Mouse (Mus musculus) forebrain, embryonic 10.5 days (tissue): ENCODE data around the gene Aqp1. TPM values are rescaled to one million over a fixed set of nuclear protein-coding genes. Genes with fewer than 3 reads are reported as not detected.

Experiments used
- DNase-seq: peaks from one replicate; pipeline ENCODE4 v3.0.0-alpha.2; 2017; ENCODE audit warnings: low spot score; ENCODE audit errors: extremely low spot score
- H3K27ac ChIP-seq: fragments of 300-500 bp; sonication (generic); 2 replicates; pipeline ENCODE4 v1.5.1; 2016; ENCODE audit warnings: mild to moderate bottlenecking
- H3K27me3 ChIP-seq: fragments of 300-500 bp; sonication (generic); 2 replicates; pipeline ENCODE4 v1.6.1; 2016; ENCODE audit warnings: mild to moderate bottlenecking; ENCODE audit not compliant: poor library complexity, severe bottlenecking
- H3K36me3 ChIP-seq: fragments of 300-500 bp; sonication (generic); replicated peaks from 2 replicates; pipeline ENCODE4 v1.6.1; 2016; ENCODE audit warnings: mild to moderate bottlenecking, moderate library complexity
- H3K4me1 ChIP-seq: fragments of 300-500 bp; sonication (generic); 2 replicates; pipeline ENCODE4 v1.6.1; 2016
- H3K4me3 ChIP-seq: fragments of 300-500 bp; sonication (generic); 2 replicates; pipeline ENCODE4 v1.5.1; 2016; ENCODE audit warnings: mild to moderate bottlenecking, moderate library complexity
- H3K9me3 ChIP-seq: fragments of 300-500 bp; sonication (generic); 2 replicates; pipeline ENCODE4 v1.6.1; 2016; ENCODE audit warnings: mild to moderate bottlenecking, moderate library complexity
- WGBS: fragments of 180-500 bp; shearing (Covaris S2); methylation state at CpG from one replicate; pipeline ENCODE4 v1.1.7; 2016; 5-methylcytosine and 5-hydroxymethylcytosine counted together
- polyA plus RNA-seq: library from polyadenylated mRNA; unstranded; fragments of >200 nt; fragmentation: Nextera tagmentation; extraction: Ambion mirVana; gene quantifications from 2 replicates; pipeline ENCODE4 v1.2.1, GENCODE M21; 2016

The Aqp1 gene
- polyA plus RNA-seq, 1 experiment from 2014 or later: 0.93 TPM

DNA sequence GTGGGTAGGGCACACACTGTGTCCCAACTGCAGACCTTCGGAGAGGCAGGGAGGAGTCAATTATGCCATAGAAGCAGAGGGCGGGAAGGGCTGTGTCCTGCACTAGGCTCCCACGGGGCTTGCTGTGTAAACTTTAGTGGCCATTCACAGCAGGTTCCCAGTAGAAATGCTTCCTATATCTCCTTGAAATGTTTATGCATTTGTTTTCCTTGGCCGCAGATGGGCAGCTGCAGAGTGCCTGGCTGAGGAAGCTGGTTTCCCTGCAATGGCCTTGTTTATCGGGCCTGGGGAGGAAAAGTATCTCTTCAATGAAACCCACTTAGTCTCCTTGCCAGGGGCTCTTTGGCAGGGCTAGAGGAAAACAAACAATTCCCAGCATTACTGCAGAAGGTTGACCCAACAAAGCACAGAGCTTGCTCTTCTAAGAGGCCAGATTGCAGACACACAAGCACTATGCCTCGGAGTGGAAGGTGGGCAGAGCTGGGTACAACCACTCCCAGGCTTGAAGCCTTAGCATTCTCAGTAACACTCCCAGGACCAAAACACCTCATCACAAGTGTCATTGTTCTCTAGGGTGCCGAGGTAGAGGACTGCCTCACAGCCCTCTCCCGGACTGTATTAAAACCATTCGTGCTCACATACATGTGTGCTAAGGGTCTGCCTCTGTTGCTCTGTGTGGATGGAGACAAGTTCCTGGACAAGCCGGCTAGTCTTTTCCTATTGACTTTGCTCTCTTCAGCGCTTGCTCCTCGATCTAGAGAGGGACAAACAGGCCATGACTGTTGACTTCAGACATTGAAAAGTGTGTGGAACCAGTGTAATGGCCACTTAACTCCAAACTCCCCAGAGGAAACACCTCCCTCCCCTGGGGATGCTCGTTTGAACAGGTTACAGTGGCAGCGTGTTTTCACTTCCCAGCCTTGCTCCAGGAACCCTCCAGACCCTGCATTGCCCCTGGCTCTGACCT lies 16.4 kb upstream of the Aqp1 start:
- no peak for DNase-seq
- H3K36me3 ChIP-seq: peaks cover 18% of the 10 kb centered on the region

DNA sequence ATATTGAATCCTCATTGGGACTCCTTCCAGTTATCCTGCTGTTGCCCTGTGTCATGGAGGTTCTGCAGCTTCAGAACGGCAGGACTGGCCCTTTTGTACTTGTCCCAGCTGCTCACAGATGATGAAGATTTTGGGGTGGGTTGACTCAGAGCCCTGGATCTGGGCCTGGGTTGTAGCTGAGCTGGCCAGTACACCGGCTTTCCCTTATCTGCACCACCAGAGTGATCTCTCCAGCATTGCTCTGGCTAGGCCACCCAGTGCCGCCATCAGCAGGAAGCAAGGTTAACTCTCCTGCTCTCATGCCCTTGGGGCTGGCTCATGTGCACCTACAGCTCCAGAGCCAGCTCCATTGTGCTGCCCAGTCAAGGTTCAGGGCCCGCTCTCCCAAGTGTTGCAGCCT lies 15.3 kb upstream of the Aqp1 start:
- Histone ChIP-seq H3K27me3 (no peaks in the 10 kb centered on the region), H3K4me1 (peaks cover 5% of the 10 kb centered on the region; the same call in 1 of the 2 replicates), H3K27ac (peak overlapping the region; percentile 44; the same call in 1 of the 2 replicates), H3K9me3 (no peaks in the 10 kb centered on the region), H3K36me3 (peaks cover 18% of the 10 kb centered on the region), H3K4me3 (no peak overlapping the region)
- DNase-seq: no peak
- 92% methylated on average over 4 of the region's 4 CpGs for WGBS

More for the DNA sequence above, 16.4 kb upstream of the Aqp1 start:
- Histone ChIP-seq H3K27ac (no peak overlapping the region), H3K4me3 (no peak overlapping the region), H3K27me3 (no peaks in the 10 kb centered on the region), H3K4me1 (peaks cover 1% of the 10 kb centered on the region; the same call in 1 of the 2 replicates), H3K9me3 (no peaks in the 10 kb centered on the region)
- 82% methylated on average over 14 of the region's 14 CpGs for WGBS

DNA sequence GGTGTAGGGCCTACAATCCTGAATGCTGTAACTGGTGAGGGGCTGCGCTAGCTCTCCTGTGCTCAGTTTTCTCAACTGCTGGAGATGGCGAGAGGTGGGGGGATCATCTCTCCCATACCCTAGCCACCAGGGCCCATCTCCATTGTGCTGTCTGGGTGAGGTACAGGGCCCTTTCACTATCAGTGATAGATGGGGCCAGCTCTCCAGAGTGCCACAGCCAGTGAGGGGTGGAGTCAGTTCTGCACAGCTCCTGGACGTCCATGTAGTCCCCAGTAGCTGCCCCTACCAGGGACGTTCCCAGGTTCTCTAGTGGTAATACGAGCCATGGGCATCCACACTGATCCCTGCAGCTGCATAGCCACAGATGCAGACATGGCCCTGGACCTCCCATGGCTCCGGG lies 14.7 kb upstream of the Aqp1 start:
- peaks cover 5% of the 10 kb centered on the region; the same call in 1 of the 2 replicates for H3K4me1 ChIP-seq

DNA sequence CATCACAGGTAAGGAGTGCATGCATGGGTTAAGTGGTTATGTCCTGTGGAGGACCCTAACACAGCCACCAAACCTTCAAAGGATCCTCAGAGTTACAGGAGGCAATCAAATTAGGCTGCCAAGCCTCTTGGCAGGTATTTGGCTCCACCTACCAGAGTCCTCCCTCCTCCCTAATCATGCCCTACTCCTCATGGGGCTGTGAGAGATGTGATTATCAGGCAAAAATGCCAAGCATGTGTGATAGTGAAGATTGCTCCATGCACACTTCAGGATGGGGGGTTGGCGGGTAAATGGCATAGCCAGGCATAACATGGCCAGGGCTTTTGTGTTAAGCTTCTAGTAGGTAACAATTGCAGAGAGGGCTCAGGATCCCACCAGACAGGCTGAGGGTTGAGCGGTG lies 13.3 kb upstream of the Aqp1 start:
- no peak for DNase-seq
- Histone ChIP-seq H3K4me3 (no peak overlapping the region), H3K27ac (no peak overlapping the region), H3K9me3 (no peaks in the 10 kb centered on the region), H3K36me3 (peaks cover 15% of the 10 kb centered on the region), H3K4me1 (peaks cover 5% of the 10 kb centered on the region; the same call in 1 of the 2 replicates), H3K27me3 (no peaks in the 10 kb centered on the region)
- 96% methylated on average over 2 of the region's 2 CpGs for WGBS

More for the DNA sequence above, 14.7 kb upstream of the Aqp1 start:
- H3K27me3 ChIP-seq: no peaks in the 10 kb centered on the region
- no peaks in the 10 kb centered on the region for H3K9me3 ChIP-seq
- 79% methylated on average over 6 of the region's 6 CpGs for WGBS
- no peak for DNase-seq
- no peak overlapping the region for H3K4me3 ChIP-seq
- H3K27ac ChIP-seq: no peak overlapping the region
- peaks cover 18% of the 10 kb centered on the region for H3K36me3 ChIP-seq

DNA sequence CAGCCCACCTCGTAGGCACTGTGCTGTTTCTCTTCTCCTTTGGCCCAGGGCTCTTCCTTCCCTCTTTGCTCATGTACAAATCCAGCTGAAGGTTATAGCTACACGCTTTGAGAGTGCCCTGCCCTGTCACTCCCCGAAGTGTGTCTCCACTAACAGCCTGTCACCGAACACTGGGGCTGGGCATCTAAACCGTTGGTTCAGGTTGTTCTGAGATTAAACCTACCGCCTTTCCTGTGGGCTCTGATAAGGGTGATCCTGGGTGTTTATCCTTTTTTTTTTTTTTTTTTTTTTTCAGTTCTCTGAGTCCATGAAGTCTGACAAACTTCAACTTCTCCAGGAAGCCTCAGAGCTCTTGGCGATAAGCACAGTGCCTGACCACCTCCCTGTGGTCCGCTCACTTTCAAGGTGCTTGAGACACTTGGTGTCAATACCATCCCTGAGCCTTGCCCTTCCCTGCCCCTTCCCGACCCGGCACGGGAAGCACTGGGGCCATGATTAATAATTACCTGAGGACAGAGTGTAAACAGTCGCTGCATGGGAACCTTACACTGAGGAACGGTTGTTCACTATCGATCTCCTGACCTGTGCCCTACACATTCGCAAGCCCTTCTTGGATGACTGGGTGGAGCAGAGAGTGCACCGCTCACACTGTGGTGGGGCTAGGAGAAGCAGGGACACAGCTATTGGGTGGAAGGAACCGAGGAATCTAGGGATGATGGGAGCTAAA lies 12.2 kb upstream of the Aqp1 start:
- Histone ChIP-seq H3K4me3 (no peak overlapping the region), H3K27me3 (no peaks in the 10 kb centered on the region), H3K4me1 (peaks cover 5% of the 10 kb centered on the region; the same call in 1 of the 2 replicates), H3K9me3 (no peaks in the 10 kb centered on the region), H3K27ac (no peak overlapping the region), H3K36me3 (peaks cover 4% of the 10 kb centered on the region)
- WGBS: 93% methylated on average over 17 of the region's 17 CpGs
- no peak for DNase-seq

DNA sequence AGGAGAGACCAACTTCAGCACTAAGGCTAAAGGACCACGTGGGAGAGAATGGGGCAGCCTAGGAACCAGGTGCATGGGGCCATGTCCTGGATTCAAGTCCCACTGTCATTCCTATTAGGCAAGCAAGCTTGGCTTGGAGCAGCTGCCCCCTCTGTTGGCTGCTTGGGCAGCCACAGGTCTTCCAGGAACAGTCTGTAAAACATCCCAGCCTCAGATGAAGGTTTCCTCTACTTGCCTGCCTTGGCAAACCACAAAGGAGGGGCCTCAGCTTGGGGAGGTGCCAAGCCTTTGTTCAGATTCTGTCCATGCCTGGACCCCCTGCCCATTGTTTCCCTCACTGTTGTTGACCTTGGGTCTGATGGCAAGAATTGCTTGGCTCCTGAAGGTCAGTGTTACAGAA lies 11.4 kb upstream of the Aqp1 start:
- peaks cover 5% of the 10 kb centered on the region; the same call in 1 of the 2 replicates for H3K4me1 ChIP-seq
- H3K27ac ChIP-seq: no peak overlapping the region
- no peaks in the 10 kb centered on the region for H3K27me3 ChIP-seq
- H3K4me3 ChIP-seq: no peak overlapping the region
- H3K36me3 ChIP-seq: no peaks in the 10 kb centered on the region; the same call in 1 of the 2 replicates
- WGBS: 63% methylated on average over 1 of the region's 1 CpGs
- DNase-seq: no peak
- H3K9me3 ChIP-seq: no peaks in the 10 kb centered on the region

DNA sequence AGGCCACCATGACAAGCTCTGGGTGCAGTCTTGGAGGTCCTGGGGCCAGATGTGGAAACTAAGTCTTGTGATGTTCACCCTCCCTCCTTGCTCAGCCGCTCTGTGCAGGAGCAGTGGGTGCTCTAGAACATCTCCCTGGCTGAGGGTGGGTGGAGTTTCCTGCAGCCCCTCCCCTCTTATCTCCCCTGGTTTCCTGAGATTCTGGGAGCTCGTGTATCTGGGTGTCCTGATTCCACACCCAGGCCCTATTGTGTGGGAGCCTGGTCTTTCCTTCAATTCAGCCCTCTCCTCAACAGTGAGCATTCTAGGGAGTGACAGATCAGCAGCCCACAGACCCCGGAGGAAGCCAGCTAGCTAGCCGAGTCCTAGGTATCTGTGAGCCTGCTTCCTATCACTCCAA lies 9.9 kb upstream of the Aqp1 start:
- Histone ChIP-seq H3K27me3 (no peaks in the 10 kb centered on the region), H3K9me3 (no peaks in the 10 kb centered on the region), H3K4me1 (peaks cover 5% of the 10 kb centered on the region), H3K36me3 (no peaks in the 10 kb centered on the region), H3K4me3 (no peak overlapping the region), H3K27ac (no peak overlapping the region)
- DNase-seq: no peak
- 89% methylated on average over 4 of the region's 4 CpGs for WGBS

- 91% methylated on average over 13 of the region's 13 CpGs for WGBS
- Histone ChIP-seq H3K27me3 (no peaks in the 10 kb centered on the region), H3K4me1 (peaks cover 15% of the 10 kb centered on the region), H3K36me3 (no peaks in the 10 kb centered on the region), H3K9me3 (no peaks in the 10 kb centered on the region), H3K27ac (no peak overlapping the region), H3K4me3 (no peak overlapping the region)
- DNase-seq: no peak
These were observed 8.9 kb upstream of the Aqp1 start for GRCm38 (mm10) chr6:55327326-55327725.

DNA sequence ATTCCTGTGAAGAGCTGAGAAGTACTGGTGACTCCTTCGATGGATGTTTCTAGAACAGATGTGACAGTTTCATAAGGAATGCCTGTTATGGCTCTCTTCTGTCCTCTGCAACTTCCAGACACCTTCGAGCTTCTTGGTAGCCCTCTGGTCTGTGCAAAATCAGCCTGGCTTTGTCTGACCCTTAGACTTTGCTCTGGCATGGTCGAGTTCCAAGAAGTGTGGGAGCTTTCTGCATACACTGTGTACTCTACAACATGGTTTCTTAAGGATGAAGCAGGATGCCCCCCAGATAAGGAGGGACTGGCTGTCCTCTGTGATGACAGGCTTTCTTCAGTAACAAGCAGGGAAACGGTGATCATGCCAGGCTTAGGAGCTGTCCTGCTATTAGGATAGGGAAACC lies 8.1 kb upstream of the Aqp1 start:
- Histone ChIP-seq H3K4me1 (peaks cover 19% of the 10 kb centered on the region), H3K9me3 (no peaks in the 10 kb centered on the region), H3K4me3 (no peak overlapping the region), H3K27me3 (no peaks in the 10 kb centered on the region), H3K27ac (no peak overlapping the region), H3K36me3 (no peaks in the 10 kb centered on the region)
- WGBS: 78% methylated on average over 4 of the region's 4 CpGs
- DNase-seq: no peak

- DNase-seq: no peak
- 0 out of 2 replicates have a peak overlapping the region, but pooled peaks have one; percentile 30 for H3K27ac ChIP-seq
- no peaks in the 10 kb centered on the region for H3K36me3 ChIP-seq
- H3K27me3 ChIP-seq: no peaks in the 10 kb centered on the region
- WGBS: 74% methylated on average over 6 of the region's 6 CpGs
- H3K4me3 ChIP-seq: no peak overlapping the region
- no peaks in the 10 kb centered on the region for H3K9me3 ChIP-seq
- peaks cover 22% of the 10 kb centered on the region for H3K4me1 ChIP-seq
These were observed 4.9 kb upstream of the Aqp1 start for GRCm38 (mm10) chr6:55331315-55331714.

DNA sequence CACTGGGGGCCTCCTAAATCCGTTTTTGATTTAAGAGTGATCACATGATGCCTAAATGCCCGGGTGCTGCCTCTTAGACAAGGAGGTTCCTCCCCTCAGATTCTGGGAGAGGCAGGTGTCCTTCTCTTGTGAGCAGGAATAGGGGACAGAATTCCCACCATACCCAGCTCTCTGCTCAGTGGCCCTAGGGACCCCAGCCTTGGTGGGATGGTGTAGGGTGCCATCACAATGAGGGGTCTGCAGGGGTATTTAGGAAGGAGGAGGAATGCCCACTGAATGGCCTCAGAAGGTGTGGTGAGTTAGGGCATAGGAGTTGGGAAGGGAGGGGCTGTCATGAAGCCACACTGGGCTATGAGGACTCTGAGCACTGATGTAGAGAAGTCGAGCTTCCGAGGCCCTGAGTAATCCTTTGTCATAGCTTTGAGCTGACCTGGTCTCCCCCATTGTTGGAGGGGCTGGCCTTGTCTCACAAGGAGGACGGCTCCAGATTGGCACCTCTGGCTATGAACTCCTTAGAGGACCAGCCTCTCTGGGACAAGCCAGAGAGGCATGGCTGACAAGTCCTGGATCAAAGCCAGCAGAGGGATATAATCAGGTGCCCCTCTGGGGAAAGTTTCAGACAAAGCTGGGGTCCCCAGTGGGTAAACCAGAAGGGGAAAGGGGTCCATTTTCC lies 4.0 kb upstream of the Aqp1 start:
- Histone ChIP-seq H3K27ac (0 out of 2 replicates have a peak overlapping the region, but pooled peaks have one; percentile 9), H3K4me1 (peaks cover 26% of the 10 kb centered on the region), H3K4me3 (no peak overlapping the region), H3K9me3 (no peaks in the 10 kb centered on the region), H3K36me3 (no peaks in the 10 kb centered on the region), H3K27me3 (no peaks in the 10 kb centered on the region)
- 64% methylated on average over 5 of the region's 5 CpGs for WGBS
- DNase-seq: no peak

GRCm38 (mm10) chr6:55332773-55333109 lies 3.5 kb upstream of the Aqp1 start:
- Histone ChIP-seq H3K9me3 (no peaks in the 10 kb centered on the region), H3K27me3 (no peaks in the 10 kb centered on the region), H3K4me1 (peaks cover 26% of the 10 kb centered on the region), H3K4me3 (no peak overlapping the region), H3K36me3 (no peaks in the 10 kb centered on the region), H3K27ac (0 out of 2 replicates have a peak overlapping the region, but pooled peaks have one; percentile 6)
- DNase-seq: no peak
- 85% methylated on average over 6 of the region's 6 CpGs for WGBS
